Mouse (Mus musculus) embryonic fibroblast, embryonic 13.5 days (primary cell): ENCODE results near the gene Rasgrp2.

ENCODE experiments used
- CTCF ChIP-seq: IDR thresholded peaks from 2 replicates; pipeline ENCODE4 v1.5.1; 2011; ENCODE audit warnings: mild to moderate bottlenecking, control low read depth, low read length, moderate library complexity, borderline replicate concordance; ENCODE audit not compliant: insufficient read depth
- POLR2A ChIP-seq: IDR thresholded peaks from 2 replicates; pipeline ENCODE4 v1.6.1; 2011; ENCODE audit warnings: low read depth, mild to moderate bottlenecking, control low read depth, low read length, moderate library complexity

GRCm38 (mm10) chr19:6416124-6416770 lies 17.1 kb downstream of the Rasgrp2 start:
- TF ChIP-seq CTCF (no peak), POLR2A (no peak)
